12 mouse cellular contexts compared by ENCODE assay signal in genomic region chr16:17247727-17248126, GRCm38 (mm10). TPM values are rescaled to one million over a fixed set of nuclear protein-coding genes. Genes with fewer than 3 reads are reported as not detected.
DNase-seq lines count a peak whose midpoint lies in the region; ATAC-seq and TF ChIP-seq lines count a peak whose summit lies in the region.
"Had no signal": no experiment of that assay in that cellular context is flagged by ENCODE, and none has a peak within 500 bp of the region (broad histone marks: within the 10 kb centered on the region; RNA-seq: fewer than 3 reads in every experiment).

No protein-coding gene starts in this region.

- H3K9me3 ChIP-seq in embryonic facial prominence, embryonic 14.5 days (ENCODE audit: control insufficient read depth, low read length) = no peaks in the 10 kb centered on the region
- no peaks in the 10 kb centered on the region for H3K9me3 ChIP-seq in embryonic facial prominence, embryonic 10.5 days
- no peaks in the 10 kb centered on the region for H3K9me3 ChIP-seq in intestine, postnatal 0 days (ENCODE audit: control insufficient read depth)
- H3K9me3 ChIP-seq in midbrain, embryonic 14.5 days (ENCODE audit: control insufficient read depth, low read length) = no peaks in the 10 kb centered on the region
- H3K9me3 ChIP-seq: forebrain, embryonic 13.5 days; hindbrain, embryonic 15.5 days had no signal

- DNase-seq in embryonic facial prominence, embryonic 14.5 days (ENCODE audit: low spot score) = peak; percentile 63
- no peak for DNase-seq in embryonic facial prominence, embryonic 10.5 days (ENCODE audit: low spot score)
- DNase-seq in heart, adult 2 months = peak; percentile 50 to 61
- DNase-seq in heart, postnatal 4 days = peak; percentile 80
- DNase-seq in lung, postnatal 14 days = peak; percentile 73
- no peak for DNase-seq in testis, postnatal 10 days (ENCODE audit: low spot score)
- DNase-seq in midbrain, embryonic 14.5 days = no peak
- DNase-seq: embryo, embryonic 11 days; right cerebral cortex, postnatal 14 days had no signal

- no peaks in the 10 kb centered on the region for H3K27me3 ChIP-seq in embryonic facial prominence, embryonic 14.5 days (replicated peaks; ENCODE audit: control insufficient read depth, insufficient read depth, low read length)
- H3K27me3 ChIP-seq in embryonic facial prominence, embryonic 10.5 days (replicated peaks; ENCODE audit: low read depth, poor library complexity, severe bottlenecking) = no peaks in the 10 kb centered on the region
- no peaks in the 10 kb centered on the region for H3K27me3 ChIP-seq in heart, adult 2 months (ENCODE audit: control insufficient read depth, insufficient read depth, low read length)
- H3K27me3 ChIP-seq in intestine, postnatal 0 days (replicated peaks; ENCODE audit: control insufficient read depth, insufficient read depth, low read length) = no peaks in the 10 kb centered on the region
- H3K27me3 ChIP-seq in midbrain, embryonic 14.5 days (ENCODE audit: control insufficient read depth, insufficient read depth, low read length) = no peaks in the 10 kb centered on the region
- H3K27me3 ChIP-seq: forebrain, embryonic 13.5 days; hindbrain, embryonic 15.5 days had no signal

- 0 out of 2 replicates have a peak, but pooled peaks have one; percentile 17 for TF ChIP-seq EP300 in heart, adult 2 months (IDR thresholded peaks at IDR 0.05; ENCODE audit: insufficient read depth, low read depth, low read length)

- ATAC-seq in embryonic facial prominence, embryonic 14.5 days (ENCODE audit: low read depth) = 0 out of 2 replicates have a peak, but pooled peaks have one; percentile 12
- no peak for ATAC-seq in intestine, postnatal 0 days
- ATAC-seq in midbrain, embryonic 14.5 days (ENCODE audit: low FRiP score, low TSS enrichment) = no peak
- ATAC-seq: forebrain, embryonic 13.5 days had no signal

- TF ChIP-seq POLR2A in heart, adult 2 months (IDR thresholded peaks at IDR 0.05; ENCODE audit: insufficient read depth, low read depth, low read length) = no peak

- H3K4me2 ChIP-seq in embryonic facial prominence, embryonic 14.5 days (ENCODE audit: low read depth, low read length) = no peak overlapping the region
- H3K4me2 ChIP-seq in intestine, postnatal 0 days (replicated peaks; ENCODE audit: low read depth) = no peak overlapping the region
- no peak overlapping the region for H3K4me2 ChIP-seq in midbrain, embryonic 14.5 days (ENCODE audit: low read length)
- H3K4me2 ChIP-seq: forebrain, embryonic 13.5 days; hindbrain, embryonic 15.5 days had no signal

- H3K9ac ChIP-seq in embryonic facial prominence, embryonic 14.5 days (ENCODE audit: low read depth, low read length) = no peak overlapping the region
- no peak overlapping the region for H3K9ac ChIP-seq in heart, adult 2 months (ENCODE audit: low read depth, low read length)
- no peak overlapping the region for H3K9ac ChIP-seq in intestine, postnatal 0 days (ENCODE audit: low read depth, low read length)
- no peak overlapping the region for H3K9ac ChIP-seq in midbrain, embryonic 14.5 days (replicated peaks; ENCODE audit: low read length)
- H3K9ac ChIP-seq: forebrain, embryonic 13.5 days; hindbrain, embryonic 15.5 days had no signal

- 63% methylated on average over 4 of the region's 4 CpGs for WGBS in embryonic facial prominence, embryonic 14.5 days
- WGBS in embryonic facial prominence, embryonic 10.5 days = 86% methylated on average over 4 of the region's 4 CpGs
- WGBS in heart, adult 2 months = 49% methylated on average over 4 of the region's 4 CpGs
- WGBS in intestine, postnatal 0 days = 59% methylated on average over 4 of the region's 4 CpGs
- WGBS in midbrain, embryonic 14.5 days = 83% methylated on average over 4 of the region's 4 CpGs

- intact Hi-C loops in heart, adult 2 months (cut with DNase I) = no loop called here

- no peak for TF ChIP-seq CTCF in heart, adult 2 months (IDR thresholded peaks at IDR 0.05)
- no peak for TF ChIP-seq CTCF in intestine, postnatal 0 days (IDR thresholded peaks at IDR 0.05; ENCODE audit: low read depth)

- no peak overlapping the region for H3K4me3 ChIP-seq in embryonic facial prominence, embryonic 14.5 days (ENCODE audit: low read depth, low read length)
- H3K4me3 ChIP-seq in embryonic facial prominence, embryonic 10.5 days = no peak overlapping the region
- no peak overlapping the region for H3K4me3 ChIP-seq in heart, adult 2 months
- no peak overlapping the region for H3K4me3 ChIP-seq in intestine, postnatal 0 days (ENCODE audit: low read depth, low read length)
- no peak overlapping the region for H3K4me3 ChIP-seq in midbrain, embryonic 14.5 days (replicated peaks; ENCODE audit: low read depth, low read length)
- H3K4me3 ChIP-seq: forebrain, embryonic 13.5 days; hindbrain, embryonic 15.5 days had no signal

- no peak overlapping the region for H3K27ac ChIP-seq in embryonic facial prominence, embryonic 14.5 days (replicated peaks; ENCODE audit: low read depth, low read length)
- no peak overlapping the region for H3K27ac ChIP-seq in embryonic facial prominence, embryonic 10.5 days (replicated peaks)
- H3K27ac ChIP-seq in heart, adult 2 months = no peak overlapping the region
- H3K27ac ChIP-seq in intestine, postnatal 0 days (ENCODE audit: low read depth, low read length) = no peak overlapping the region
- H3K27ac ChIP-seq in midbrain, embryonic 14.5 days (replicated peaks; ENCODE audit: low read depth, low read length) = no peak overlapping the region
- H3K27ac ChIP-seq: forebrain, embryonic 13.5 days; hindbrain, embryonic 15.5 days had no signal

- H3K36me3 ChIP-seq in embryonic facial prominence, embryonic 14.5 days (ENCODE audit: control insufficient read depth, insufficient read depth, low read length) = no peaks in the 10 kb centered on the region
- no peaks in the 10 kb centered on the region; the same call in 1 of the 2 replicates for H3K36me3 ChIP-seq in embryonic facial prominence, embryonic 10.5 days (replicated peaks)
- H3K36me3 ChIP-seq in heart, adult 2 months (ENCODE audit: control insufficient read depth, insufficient read depth, low read length) = no peaks in the 10 kb centered on the region
- no peaks in the 10 kb centered on the region for H3K36me3 ChIP-seq in intestine, postnatal 0 days (ENCODE audit: control insufficient read depth, insufficient read depth)
- H3K36me3 ChIP-seq in midbrain, embryonic 14.5 days (ENCODE audit: control insufficient read depth, insufficient read depth, low read length) = no peaks in the 10 kb centered on the region
- H3K36me3 ChIP-seq: hindbrain, embryonic 15.5 days had no signal

- peaks cover 1% of the 10 kb centered on the region; the same call in 1 of the 2 replicates for H3K79me2 ChIP-seq in heart, adult 2 months (replicated peaks; ENCODE audit: control insufficient read depth, insufficient read depth, low read length)

- H3K4me1 ChIP-seq in embryonic facial prominence, embryonic 14.5 days (ENCODE audit: control insufficient read depth, insufficient read depth, low read length) = peaks cover 20% of the 10 kb centered on the region
- peaks cover 36% of the 10 kb centered on the region for H3K4me1 ChIP-seq in embryonic facial prominence, embryonic 10.5 days
- H3K4me1 ChIP-seq in heart, adult 2 months (ENCODE audit: control insufficient read depth, insufficient read depth, low read length) = peaks cover 3% of the 10 kb centered on the region
- peaks cover 21% of the 10 kb centered on the region for H3K4me1 ChIP-seq in intestine, postnatal 0 days (replicated peaks; ENCODE audit: control insufficient read depth, insufficient read depth, low read length)
- H3K4me1 ChIP-seq in midbrain, embryonic 14.5 days (ENCODE audit: control insufficient read depth, insufficient read depth, low read length) = peaks cover 14% of the 10 kb centered on the region; the same call in 1 of the 2 replicates

RNA-seq across cellular contexts. Expression of gene Hic2, which starts 14.4 kb away (rescaled TPM):
- 3.0 and 3.5 TPM in 2 replicates for polyA plus RNA-seq in embryonic facial prominence, embryonic 14.5 days (2014; fragmentation: Nextera tagmentation; extraction: Ambion mirVana)
- polyA plus RNA-seq in embryonic facial prominence, embryonic 10.5 days (2016; fragmentation: Nextera tagmentation; extraction: Ambion mirVana) = 17.0 and 17.1 TPM in 2 replicates
- 1 to 10 TPM; 1.5 to 2.0 TPM for total RNA-seq in heart, adult 2 months (2021)
- polyA plus RNA-seq in heart, adult 2 months (2012; rRNA removed) = 1.2 and 2.2 TPM in 2 replicates
- 1 to 10 TPM; 7.0 to 7.1 TPM for total RNA-seq in heart, postnatal 4 days (2021)
- 1.4 and 1.9 TPM in 2 replicates for polyA plus RNA-seq in intestine, postnatal 0 days (2015; fragmentation: Nextera tagmentation; extraction: Ambion mirVana)
- 6.4 and 7.7 TPM in 2 replicates for polyA plus RNA-seq in midbrain, embryonic 14.5 days (2014; fragmentation: Nextera tagmentation; extraction: Ambion mirVana)

RNA-seq across cellular contexts. Expression of gene Tmem191c, which starts 28.1 kb away (rescaled TPM):
- 6.2 and 10.0 TPM in 2 replicates for polyA plus RNA-seq in embryonic facial prominence, embryonic 14.5 days (2014; fragmentation: Nextera tagmentation; extraction: Ambion mirVana)
- polyA plus RNA-seq in embryonic facial prominence, embryonic 10.5 days (2016; fragmentation: Nextera tagmentation; extraction: Ambion mirVana) = 7.1 and 8.9 TPM in 2 replicates
- total RNA-seq in heart, adult 2 months (2021) = 1 to 10 TPM; 1.1 to 1.5 TPM
- 2.7 and 6.7 TPM in 2 replicates for polyA plus RNA-seq in heart, adult 2 months (2012; rRNA removed)
- total RNA-seq in heart, postnatal 4 days (2021) = 1 to 10 TPM; 6.3 to 7.9 TPM
- polyA plus RNA-seq in intestine, postnatal 0 days (2015; fragmentation: Nextera tagmentation; extraction: Ambion mirVana) = 4.8 and 7.2 TPM in 2 replicates
- 25.3 and 38.0 TPM in 2 replicates for polyA plus RNA-seq in midbrain, embryonic 14.5 days (2014; fragmentation: Nextera tagmentation; extraction: Ambion mirVana)

RNA-seq across cellular contexts. Expression of gene Rimbp3, which starts 39.3 kb away (rescaled TPM):
- 0.17 and 0.34 TPM in 2 replicates for polyA plus RNA-seq in embryonic facial prominence, embryonic 14.5 days (2014; fragmentation: Nextera tagmentation; extraction: Ambion mirVana)
- 0.70 and 0.79 TPM in 2 replicates for polyA plus RNA-seq in embryonic facial prominence, embryonic 10.5 days (2016; fragmentation: Nextera tagmentation; extraction: Ambion mirVana)
- under 1 TPM; 0.13 to 0.16 TPM for total RNA-seq in heart, adult 2 months (2021)
- polyA plus RNA-seq in heart, adult 2 months (2012; rRNA removed) = 0.09 and 0.14 TPM in 2 replicates
- under 1 TPM; 0.43 TPM for total RNA-seq in heart, postnatal 4 days (2021)
- polyA plus RNA-seq in intestine, postnatal 0 days (2015; fragmentation: Nextera tagmentation; extraction: Ambion mirVana) = 0.14 and 0.21 TPM in 2 replicates
- 1.8 and 2.0 TPM in 2 replicates for polyA plus RNA-seq in midbrain, embryonic 14.5 days (2014; fragmentation: Nextera tagmentation; extraction: Ambion mirVana)

RNA-seq across cellular contexts. Expression of gene Ube2l3, which starts 45.3 kb away (rescaled TPM):
- 301 and 303 TPM in 2 replicates for polyA plus RNA-seq in embryonic facial prominence, embryonic 14.5 days (2014; fragmentation: Nextera tagmentation; extraction: Ambion mirVana)
- 410 and 436 TPM in 2 replicates for polyA plus RNA-seq in embryonic facial prominence, embryonic 10.5 days (2016; fragmentation: Nextera tagmentation; extraction: Ambion mirVana)
- total RNA-seq in heart, adult 2 months (2021) = 100 to 1,000 TPM; 102 to 112 TPM
- polyA plus RNA-seq in heart, adult 2 months (2012; rRNA removed) = 55.0 and 74.7 TPM in 2 replicates
- 100 to 1,000 TPM; 154 to 157 TPM for total RNA-seq in heart, postnatal 4 days (2021)
- 294 and 319 TPM in 2 replicates for polyA plus RNA-seq in intestine, postnatal 0 days (2015; fragmentation: Nextera tagmentation; extraction: Ambion mirVana)
- polyA plus RNA-seq in midbrain, embryonic 14.5 days (2014; fragmentation: Nextera tagmentation; extraction: Ambion mirVana) = 272 and 297 TPM in 2 replicates

Comparison
In these comparisons a context has a peak if more than half of its experiments do, and no peak if none do; other contexts are left out.
1. DNase-seq: peak in embryonic facial prominence, embryonic 14.5 days (single experiment), heart, adult 2 months (2 of 2), heart, postnatal 4 days (single experiment) and lung, postnatal 14 days (single experiment); none in embryonic facial prominence, embryonic 10.5 days (single experiment), testis, postnatal 10 days (single experiment) and midbrain, embryonic 14.5 days (single experiment).